8 mouse cellular contexts compared by ENCODE assay signal in the genomic region with DNA sequence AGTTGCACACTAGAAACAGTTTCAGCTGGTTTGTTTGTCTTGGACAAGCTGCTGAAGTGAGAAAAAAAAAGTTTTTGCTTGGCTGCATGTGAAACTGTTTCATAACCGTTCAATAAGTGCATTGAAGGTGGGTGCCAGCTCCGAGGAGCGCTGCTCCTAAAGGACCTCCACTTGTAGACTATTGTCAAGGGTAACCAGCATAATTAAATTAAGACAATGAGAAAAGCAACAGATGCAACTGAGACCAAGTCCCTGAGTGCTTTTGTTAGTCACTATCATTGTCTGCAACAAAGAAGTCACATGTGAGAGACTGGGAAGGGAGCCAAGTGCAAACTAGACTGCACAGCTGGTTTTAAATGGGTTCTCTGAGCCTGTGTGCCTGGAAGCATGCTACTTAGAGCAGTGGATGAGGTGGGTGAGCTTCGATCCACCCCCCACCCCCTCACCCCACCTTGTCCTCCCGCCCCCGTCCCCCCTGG.
DNase-seq lines count a peak whose midpoint lies in the region; ATAC-seq and TF ChIP-seq lines count a peak whose summit lies in the region.

No protein-coding gene starts in this region.

- no peaks in the 10 kb centered on the region for H3K36me3 ChIP-seq in neural tube, embryonic 11.5 days (ENCODE audit: control insufficient read depth, insufficient read depth, low read length)
- H3K36me3 ChIP-seq in forebrain, embryonic 13.5 days (ENCODE audit: poor library complexity, severe bottlenecking), result no peaks in the 10 kb centered on the region
- peaks cover 6% of the 10 kb centered on the region for H3K36me3 ChIP-seq in heart, postnatal 0 days (replicated peaks; ENCODE audit: control insufficient read depth, insufficient read depth, low read length)
- H3K36me3 ChIP-seq in lung, embryonic 15.5 days, result 0 out of 2 replicates have a peak, but pooled peaks cover 3% of the 10 kb centered on the region

- DNase-seq in neural tube, embryonic 11.5 days (ENCODE audit: low spot score), result peak; percentile 48
- DNase-seq in neural tube, embryonic 10.5 days (ENCODE audit: extremely low spot score, low spot score), result no peak
- peak; percentile 91 for DNase-seq in heart, postnatal 0 days (ENCODE audit: low spot score)
- peak; percentile 46 to 68 for DNase-seq in kidney, postnatal 4 days
- DNase-seq in right cerebral cortex, postnatal 14 days, result peak; percentile 36

- no peaks in the 10 kb centered on the region; the same call in 1 of the 2 replicates for H3K4me1 ChIP-seq in neural tube, embryonic 11.5 days (ENCODE audit: control insufficient read depth, insufficient read depth, low read length)
- H3K4me1 ChIP-seq in forebrain, embryonic 13.5 days, result peaks cover 16% of the 10 kb centered on the region
- H3K4me1 ChIP-seq in heart, postnatal 0 days (ENCODE audit: control insufficient read depth, insufficient read depth), result peaks cover 16% of the 10 kb centered on the region
- peaks cover 14% of the 10 kb centered on the region for H3K4me1 ChIP-seq in lung, embryonic 15.5 days

- no peaks in the 10 kb centered on the region for H3K27me3 ChIP-seq in neural tube, embryonic 11.5 days (ENCODE audit: control insufficient read depth, insufficient read depth, low read length)
- 0 out of 2 replicates have a peak, but pooled peaks cover 10% of the 10 kb centered on the region for H3K27me3 ChIP-seq in forebrain, embryonic 13.5 days
- no peaks in the 10 kb centered on the region for H3K27me3 ChIP-seq in heart, postnatal 0 days (ENCODE audit: control insufficient read depth, insufficient read depth, low read length)
- peaks cover 24% of the 10 kb centered on the region for H3K27me3 ChIP-seq in lung, embryonic 15.5 days

- no peak for TF ChIP-seq CTCF in heart, postnatal 0 days (IDR thresholded peaks at IDR 0.05; ENCODE audit: low read depth)

- no peak overlapping the region for H3K4me3 ChIP-seq in neural tube, embryonic 11.5 days (ENCODE audit: low read depth, low read length)
- H3K4me3 ChIP-seq in forebrain, embryonic 13.5 days, result no peak overlapping the region
- peak overlapping the region; percentile 8; the same call in 1 of the 2 replicates for H3K4me3 ChIP-seq in heart, postnatal 0 days (ENCODE audit: low read depth, low read length)
- no peak overlapping the region for H3K4me3 ChIP-seq in lung, embryonic 15.5 days

- no peak for TF ChIP-seq EP300 in heart, postnatal 0 days (IDR thresholded peaks at IDR 0.05; ENCODE audit: low read depth)

- 43% methylated on average over 6 of the region's 6 CpGs for WGBS in neural tube, embryonic 11.5 days
- 7% methylated on average over 6 of the region's 6 CpGs for WGBS in forebrain, embryonic 13.5 days
- 4% methylated on average over 6 of the region's 6 CpGs for WGBS in heart, postnatal 0 days
- 22% methylated on average over 6 of the region's 6 CpGs for WGBS in lung, embryonic 15.5 days

- no peak overlapping the region for H3K4me2 ChIP-seq in neural tube, embryonic 11.5 days (ENCODE audit: low read depth)
- no peak overlapping the region; the same call in 1 of the 2 replicates for H3K4me2 ChIP-seq in forebrain, embryonic 13.5 days
- peak overlapping the region; percentile 15; the same call in 1 of the 2 replicates for H3K4me2 ChIP-seq in heart, postnatal 0 days (ENCODE audit: low read depth, low read length)
- H3K4me2 ChIP-seq in lung, embryonic 15.5 days, result peak overlapping the region; percentile 9; the same call in 1 of the 2 replicates

- H3K9me3 ChIP-seq in neural tube, embryonic 11.5 days (ENCODE audit: control insufficient read depth, low read length), result no peaks in the 10 kb centered on the region
- no peaks in the 10 kb centered on the region for H3K9me3 ChIP-seq in forebrain, embryonic 13.5 days (replicated peaks)
- H3K9me3 ChIP-seq in heart, postnatal 0 days (replicated peaks; ENCODE audit: control insufficient read depth, low read length), result no peaks in the 10 kb centered on the region
- no peaks in the 10 kb centered on the region for H3K9me3 ChIP-seq in lung, embryonic 15.5 days

- no peak overlapping the region for H3K27ac ChIP-seq in neural tube, embryonic 11.5 days (ENCODE audit: low read depth, low read length)
- peak overlapping the region; percentile 51 for H3K27ac ChIP-seq in forebrain, embryonic 13.5 days
- peak overlapping the region; percentile 67 for H3K27ac ChIP-seq in heart, postnatal 0 days (ENCODE audit: low read depth)
- H3K27ac ChIP-seq in lung, embryonic 15.5 days, result peak overlapping the region; percentile 51

- H3K9ac ChIP-seq in neural tube, embryonic 11.5 days (ENCODE audit: low read length), result no peak overlapping the region
- no peak overlapping the region for H3K9ac ChIP-seq in forebrain, embryonic 13.5 days
- H3K9ac ChIP-seq in heart, postnatal 0 days (replicated peaks; ENCODE audit: low read depth, low read length), result peak overlapping the region; percentile 41; the same call in 1 of the 2 replicates
- no peak overlapping the region for H3K9ac ChIP-seq in lung, embryonic 15.5 days

- peak; percentile 89 for ATAC-seq in neural tube, embryonic 11.5 days (ENCODE audit: insufficient read depth, low FRiP score, low TSS enrichment)
- peak; percentile 96 for ATAC-seq in forebrain, embryonic 13.5 days
- ATAC-seq in heart, postnatal 0 days (ENCODE audit: insufficient read depth, low read depth), result peak; percentile 89
- ATAC-seq in lung, embryonic 15.5 days (ENCODE audit: borderline replicate concordance, extremely low read depth, low FRiP score, low TSS enrichment), result peak; percentile 69
- no peak for ATAC-seq in monocyte, adult 5-6 weeks (replicated peaks; ENCODE audit: insufficient number of reproducible peaks, low FRiP score, low TSS enrichment, poor library complexity, severe bottlenecking)

Comparison
In these comparisons a context has a peak if more than half of its experiments do, and no peak if none do; other contexts are left out.
1. H3K4me2 ChIP-seq: peak in heart, postnatal 0 days (single experiment) and lung, embryonic 15.5 days (single experiment); none in neural tube, embryonic 11.5 days (single experiment) and forebrain, embryonic 13.5 days (single experiment).